Mouse (Mus musculus): ENCODE measurements around the gene Srms. TPM values are rescaled to one million over a fixed set of nuclear protein-coding genes. Genes with fewer than 3 reads are reported as not detected.

Gene Srms
- 0.11 TPM in 1 of 2 replicates, not detected in the other for polyA plus RNA-seq (2015; fragmentation: Nextera tagmentation; extraction: Ambion mirVana)

DNA sequence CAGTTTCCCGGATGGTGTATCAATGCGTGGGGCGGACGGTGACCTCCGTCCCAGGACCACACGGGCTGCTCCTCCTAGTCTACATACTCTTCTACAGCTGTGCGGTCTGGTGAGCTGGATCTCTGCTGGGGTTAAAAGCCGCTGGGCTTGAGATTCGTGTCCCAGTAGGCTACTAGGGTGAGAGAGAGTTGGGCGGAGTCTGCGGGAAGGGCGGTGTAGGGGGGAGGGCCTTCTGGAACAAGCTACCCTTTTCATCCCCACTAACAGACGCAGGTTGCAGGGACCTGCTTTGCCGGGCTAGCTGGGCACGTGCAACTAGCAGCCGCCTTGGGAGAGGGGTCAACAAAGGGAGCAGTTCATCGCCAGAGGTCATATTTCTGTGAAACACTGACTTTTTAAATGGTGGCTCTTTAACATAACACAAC, at the start of gene Srms:
TSS of gene Srms (minus strand) at position 165 of the 425 bp plus-strand sequence.
- H3K9me3 ChIP-seq = no peaks in the 10 kb centered on the region
- H3K4me1 ChIP-seq = peaks cover 18% of the 10 kb centered on the region
- ATAC-seq (ENCODE audit: extremely low read depth, insufficient number of reproducible peaks, low FRiP score, low TSS enrichment) = no peak
- H3K4me2 ChIP-seq = peak within 1 kb of the TSS; percentile 69
- no peak within 1 kb of the TSS for H3K27ac ChIP-seq (replicated peaks)
- H3K9ac ChIP-seq = peak within 1 kb of the TSS; percentile 42
- H3K4me3 ChIP-seq = peak within 1 kb of the TSS; percentile 45
- 1% methylated on average over 17 of the region's 17 CpGs for WGBS
- H3K27me3 ChIP-seq (replicated peaks) = peaks cover 76% of the 10 kb centered on the region
- no peaks in the 10 kb centered on the region for H3K36me3 ChIP-seq

- 75% methylated on average over 1 of the region's 1 CpGs for WGBS
- peaks cover 76% of the 10 kb centered on the region for H3K36me3 ChIP-seq
- no peaks in the 10 kb centered on the region for H3K27me3 ChIP-seq (replicated peaks)
These were observed 40.3 kb upstream of the Srms start for GRCm38 (mm10) chr2:181253248-181253647.

DNA sequence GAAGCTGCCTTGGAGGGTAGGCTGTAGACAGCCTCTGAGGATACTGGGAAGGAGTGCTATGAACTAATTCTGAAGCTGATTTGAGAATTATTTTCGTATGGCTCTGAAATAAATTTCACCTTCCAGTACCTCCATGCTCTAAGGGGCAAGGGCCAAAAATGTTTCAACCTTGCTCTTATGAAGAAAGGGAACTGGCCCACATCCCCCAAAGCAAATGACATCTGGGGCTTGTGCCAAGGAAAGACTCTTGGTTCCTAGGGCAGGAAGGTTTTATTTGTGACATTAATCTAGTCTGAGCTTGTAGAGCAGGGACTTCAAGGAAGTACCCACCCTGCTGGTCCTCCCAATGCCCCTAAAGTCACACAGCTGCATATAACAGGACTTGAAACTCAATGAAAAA, 38.9 kb upstream of the Srms start:
- H3K27me3 ChIP-seq (replicated peaks) = no peaks in the 10 kb centered on the region
- peaks cover 62% of the 10 kb centered on the region for H3K36me3 ChIP-seq
- H3K9me3 ChIP-seq = no peaks in the 10 kb centered on the region
- no peak for ATAC-seq (ENCODE audit: extremely low read depth, insufficient number of reproducible peaks, low FRiP score, low TSS enrichment)
- H3K4me1 ChIP-seq = no peaks in the 10 kb centered on the region
- no peak overlapping the region for H3K4me3 ChIP-seq
- H3K9ac ChIP-seq = no peak overlapping the region
- no peak overlapping the region for H3K27ac ChIP-seq (replicated peaks)
- H3K4me2 ChIP-seq = no peak overlapping the region
- 71% methylated on average over 1 of the region's 1 CpGs for WGBS

More at GRCm38 (mm10) chr2:181253248-181253647, 40.3 kb upstream of the Srms start:
- Histone ChIP-seq H3K4me2 (no peak overlapping the region), H3K27ac (replicated peaks) (no peak overlapping the region), H3K9ac (no peak overlapping the region), H3K4me1 (no peaks in the 10 kb centered on the region), H3K4me3 (no peak overlapping the region), H3K9me3 (no peaks in the 10 kb centered on the region)
- ATAC-seq (ENCODE audit: extremely low read depth, insufficient number of reproducible peaks, low FRiP score, low TSS enrichment) = no peak

- no peaks in the 10 kb centered on the region for H3K4me1 ChIP-seq
- 80% methylated on average over 10 of the region's 10 CpGs for whole genome bisulfite sequencing
- H3K9me3 ChIP-seq = no peaks in the 10 kb centered on the region
- peaks cover 38% of the 10 kb centered on the region for H3K36me3 ChIP-seq
- H3K27ac ChIP-seq (replicated peaks) = no peak overlapping the region
- H3K4me3 ChIP-seq = no peak overlapping the region
- H3K9ac ChIP-seq = no peak overlapping the region
- ATAC-seq (ENCODE audit: extremely low read depth, insufficient number of reproducible peaks, low FRiP score, low TSS enrichment) = no peak
- no peaks in the 10 kb centered on the region for H3K27me3 ChIP-seq (replicated peaks)
- H3K4me2 ChIP-seq = no peak overlapping the region
These were observed 36.2 kb upstream of the Srms start for GRCm38 (mm10) chr2:181249217-181249616.

GRCm38 (mm10) chr2:181245031-181245430, 32.0 kb upstream of the Srms start:
- H3K27me3 ChIP-seq (replicated peaks) = no peaks in the 10 kb centered on the region
- no peaks in the 10 kb centered on the region for H3K36me3 ChIP-seq
- H3K27ac ChIP-seq (replicated peaks) = no peak overlapping the region
- no peak for ATAC-seq (ENCODE audit: extremely low read depth, insufficient number of reproducible peaks, low FRiP score, low TSS enrichment)
- no peak overlapping the region for H3K9ac ChIP-seq
- peaks cover 16% of the 10 kb centered on the region for H3K4me1 ChIP-seq
- WGBS = 46% methylated on average over 2 of the region's 2 CpGs
- no peak overlapping the region for H3K4me3 ChIP-seq
- no peaks in the 10 kb centered on the region for H3K9me3 ChIP-seq
- no peak overlapping the region for H3K4me2 ChIP-seq

DNA sequence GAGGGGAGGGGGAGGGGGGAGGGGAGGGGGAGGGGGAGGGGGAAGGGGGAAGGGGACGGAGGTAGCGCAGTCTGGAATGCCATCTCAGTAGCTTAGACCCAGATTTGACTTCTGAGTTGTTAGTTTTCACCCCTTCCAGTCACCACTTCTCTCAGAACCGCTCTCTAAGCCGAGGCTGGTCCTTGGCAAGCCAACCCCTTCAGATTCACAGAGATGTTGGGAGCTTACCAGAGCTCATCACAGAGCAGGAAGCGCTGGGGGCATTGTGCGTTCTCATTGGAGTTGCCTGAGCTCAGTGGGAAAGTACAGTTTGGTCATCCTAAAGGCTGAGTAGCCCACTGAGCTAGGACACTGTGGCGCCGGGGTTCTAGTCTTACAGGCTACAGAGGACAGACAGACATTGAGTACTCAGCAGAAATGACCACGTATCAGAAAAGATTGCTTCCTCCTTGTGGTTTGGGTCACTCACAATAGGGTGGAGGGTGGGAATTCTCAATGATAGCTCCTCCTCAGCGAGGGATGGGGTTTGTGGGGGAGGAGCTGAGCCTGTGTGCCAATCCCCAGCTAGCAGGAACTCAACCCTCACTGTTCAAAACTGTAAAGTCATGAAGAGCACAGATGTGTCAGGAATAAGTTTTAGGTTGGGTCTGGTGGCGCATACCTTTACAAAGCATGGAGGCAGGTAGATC, 30.9 kb upstream of the Srms start:
- Histone ChIP-seq H3K9ac (no peak overlapping the region), H3K36me3 (0 out of 2 replicates have a peak, but pooled peaks cover 6% of the 10 kb centered on the region), H3K4me1 (peaks cover 16% of the 10 kb centered on the region), H3K4me2 (no peak overlapping the region), H3K4me3 (no peak overlapping the region), H3K27me3 (replicated peaks) (no peaks in the 10 kb centered on the region), H3K27ac (replicated peaks) (no peak overlapping the region), H3K9me3 (no peaks in the 10 kb centered on the region)
- ATAC-seq (ENCODE audit: extremely low read depth, insufficient number of reproducible peaks, low FRiP score, low TSS enrichment) = no peak
- WGBS = 26% methylated on average over 11 of the region's 11 CpGs

GRCm38 (mm10) chr2:181242314-181242665, 29.3 kb upstream of the Srms start:
- Histone ChIP-seq H3K27ac (replicated peaks) (no peak overlapping the region), H3K4me3 (peak overlapping the region; percentile 57), H3K27me3 (replicated peaks) (no peaks in the 10 kb centered on the region), H3K36me3 (0 out of 2 replicates have a peak, but pooled peaks cover 13% of the 10 kb centered on the region), H3K9me3 (no peaks in the 10 kb centered on the region), H3K4me2 (peak overlapping the region; percentile 69), H3K4me1 (peaks cover 16% of the 10 kb centered on the region), H3K9ac (peak overlapping the region; percentile 74)
- ATAC-seq (ENCODE audit: extremely low read depth, insufficient number of reproducible peaks, low FRiP score, low TSS enrichment) = no peak
- WGBS = 73% methylated on average over 3 of the region's 3 CpGs

- ATAC-seq (ENCODE audit: extremely low read depth, insufficient number of reproducible peaks, low FRiP score, low TSS enrichment) = peak; percentile 49; the same call in 1 of the 2 replicates
- Histone ChIP-seq H3K27ac (replicated peaks) (no peak within 1 kb of the TSS), H3K36me3 (0 out of 2 replicates have a peak, but pooled peaks cover 16% of the 10 kb centered on the region), H3K9me3 (no peaks in the 10 kb centered on the region), H3K27me3 (replicated peaks) (no peaks in the 10 kb centered on the region), H3K4me1 (peaks cover 16% of the 10 kb centered on the region), H3K9ac (peak within 1 kb of the TSS; percentile 74), H3K4me3 (peak within 1 kb of the TSS; percentile 57), H3K4me2 (peak within 1 kb of the TSS; percentile 69)
- whole genome bisulfite sequencing = 8% methylated on average over 16 of the region's 16 CpGs
These were observed 28.8 kb upstream of the Srms start, which contains the start of gene Helz2 for GRCm38 (mm10) chr2:181241602-181242313. TSS of gene Helz2 (minus strand) at chr2:181242027.

DNA sequence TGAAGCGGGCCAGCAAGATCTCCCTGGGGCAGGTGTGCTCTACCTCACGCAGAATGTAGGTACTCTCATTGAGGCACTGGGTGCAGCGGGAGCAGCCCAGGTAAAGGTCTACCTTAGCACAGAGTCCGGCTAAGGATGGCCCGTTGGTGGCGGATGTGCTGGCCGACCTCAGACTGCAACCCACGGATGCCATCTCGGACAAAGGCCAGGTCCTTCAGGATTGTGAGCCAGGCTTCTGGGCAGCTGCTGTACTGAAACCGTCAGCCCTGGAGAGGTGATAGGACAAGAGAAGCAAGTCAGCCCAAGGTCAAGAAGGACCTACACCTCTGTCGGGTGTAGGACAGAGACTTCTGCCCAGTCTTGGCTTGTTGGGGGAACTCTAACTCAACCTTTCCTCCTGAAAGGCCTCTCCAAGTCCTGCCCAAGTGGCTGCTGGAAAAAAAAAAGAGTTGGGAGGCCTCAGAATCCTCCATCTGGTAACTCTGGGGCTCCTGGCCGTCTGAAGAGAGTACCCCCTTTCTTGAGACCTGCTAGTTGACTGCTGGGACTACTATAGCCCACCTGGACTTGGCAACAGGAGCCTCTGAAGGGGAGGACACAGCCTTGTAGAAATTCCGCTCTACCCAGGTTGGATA, 27.9 kb upstream of the Srms start:
- Histone ChIP-seq H3K4me3 (peak overlapping the region; percentile 57), H3K27ac (replicated peaks) (no peak overlapping the region), H3K4me2 (peak overlapping the region; percentile 69), H3K9me3 (no peaks in the 10 kb centered on the region), H3K4me1 (peaks cover 16% of the 10 kb centered on the region), H3K27me3 (replicated peaks) (no peaks in the 10 kb centered on the region), H3K9ac (peak overlapping the region; percentile 74; the same call in 1 of the 2 replicates), H3K36me3 (peaks cover 21% of the 10 kb centered on the region; the same call in 1 of the 2 replicates)
- no peak for ATAC-seq (ENCODE audit: extremely low read depth, insufficient number of reproducible peaks, low FRiP score, low TSS enrichment)
- WGBS = 83% methylated on average over 13 of the region's 13 CpGs

DNA sequence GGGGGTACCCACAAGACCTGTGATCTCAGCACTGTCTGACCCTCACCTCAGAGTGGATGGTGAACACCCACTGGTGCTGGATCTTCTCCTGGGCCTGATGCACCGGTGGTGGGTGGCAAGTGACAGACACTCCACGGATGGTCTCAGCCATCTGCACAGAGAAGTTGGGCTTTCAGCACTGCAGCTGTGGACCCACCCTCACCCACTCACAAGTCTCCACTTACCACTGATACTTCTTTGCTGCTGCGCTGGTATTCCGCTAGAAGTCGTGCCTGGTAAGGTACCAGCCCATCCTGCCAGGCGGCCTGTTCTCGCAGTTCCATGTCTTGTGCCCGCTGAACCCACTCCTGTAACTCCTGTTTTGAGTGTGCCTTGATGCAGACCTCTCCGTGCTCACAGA, 26.3 kb upstream of the Srms start:
- WGBS = 86% methylated on average over 9 of the region's 9 CpGs
- Histone ChIP-seq H3K4me2 (no peak overlapping the region), H3K27ac (replicated peaks) (no peak overlapping the region), H3K9me3 (no peaks in the 10 kb centered on the region), H3K27me3 (replicated peaks) (no peaks in the 10 kb centered on the region), H3K4me3 (no peak overlapping the region), H3K36me3 (peaks cover 27% of the 10 kb centered on the region; the same call in 1 of the 2 replicates), H3K4me1 (peaks cover 16% of the 10 kb centered on the region), H3K9ac (no peak overlapping the region)
- no peak for ATAC-seq (ENCODE audit: extremely low read depth, insufficient number of reproducible peaks, low FRiP score, low TSS enrichment)

DNA sequence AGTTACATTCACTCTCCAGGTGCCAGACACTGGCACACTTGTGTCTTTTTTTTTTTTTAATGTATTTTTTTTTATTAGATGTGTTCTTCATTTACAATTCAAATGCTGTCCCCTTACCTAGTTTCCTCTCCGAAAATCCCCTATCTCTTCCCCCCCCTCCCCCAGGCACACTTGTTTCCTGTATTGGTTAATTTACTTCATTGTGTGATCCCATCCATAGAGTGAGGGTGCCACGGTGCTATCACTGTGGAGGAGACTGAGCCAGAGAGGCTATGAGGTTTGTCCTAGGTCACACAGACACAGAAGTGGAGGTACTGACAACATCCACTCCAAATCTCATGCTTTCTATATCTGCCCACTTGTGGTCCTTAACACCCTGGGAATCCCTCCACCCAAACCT, 25.9 kb upstream of the Srms start:
- Histone ChIP-seq H3K27ac (replicated peaks) (no peak overlapping the region), H3K4me3 (no peak overlapping the region), H3K4me2 (no peak overlapping the region), H3K27me3 (replicated peaks) (no peaks in the 10 kb centered on the region), H3K9me3 (no peaks in the 10 kb centered on the region), H3K4me1 (peaks cover 16% of the 10 kb centered on the region), H3K36me3 (peaks cover 27% of the 10 kb centered on the region), H3K9ac (no peak overlapping the region)
- no peak for ATAC-seq (ENCODE audit: extremely low read depth, insufficient number of reproducible peaks, low FRiP score, low TSS enrichment)
- WGBS = 52% methylated on average over 2 of the region's 2 CpGs

All from heart, embryonic 13.5 days (tissue).